Mouse (Mus musculus) midbrain, embryonic 14.5 days (tissue): ENCODE results near the gene Apol7e. TPM values are rescaled to one million over a fixed set of nuclear protein-coding genes. Genes with fewer than 3 reads are reported as not detected.

Experiments
- ATAC-seq: fragments of 200-750 bp; cut with Nextera tagmentation; 2 replicates; pipeline ENCODE4 v1.8.0; 2017; ENCODE audit warnings: moderate number of reproducible peaks, moderate library complexity; ENCODE audit not compliant: low FRiP score, low TSS enrichment
- DNase-seq: peaks from one replicate; pipeline ENCODE4 v3.0.0-alpha.2; 2015
- H3K27ac ChIP-seq: fragments of 300-500 bp; sonication (generic); replicated peaks from 2 replicates; pipeline ENCODE4 v1.5.1; 2014; ENCODE audit warnings: mild to moderate bottlenecking, low read depth, low read length, moderate library complexity
- H3K27me3 ChIP-seq: fragments of 300-500 bp; sonication (generic); 2 replicates; pipeline ENCODE4 v1.6.1; 2014; ENCODE audit warnings: low read length, control low read depth, mixed read lengths; ENCODE audit not compliant: control insufficient read depth, insufficient read depth
- H3K36me3 ChIP-seq: fragments of 300-500 bp; sonication (generic); 2 replicates; pipeline ENCODE4 v1.6.1; 2014; ENCODE audit warnings: low read length, control low read depth; ENCODE audit not compliant: control insufficient read depth, insufficient read depth
- H3K4me1 ChIP-seq: fragments of 300-500 bp; sonication (generic); 2 replicates; pipeline ENCODE4 v1.6.1; 2014; ENCODE audit warnings: mild to moderate bottlenecking, antibody characterized with exemption, low read length, control low read depth; ENCODE audit not compliant: control insufficient read depth, insufficient read depth
- H3K4me2 ChIP-seq: fragments of 300-500 bp; sonication (generic); 2 replicates; pipeline ENCODE4 v1.6.1; 2014; ENCODE audit warnings: mild to moderate bottlenecking, low read length, moderate library complexity
- H3K4me3 ChIP-seq: fragments of 300-500 bp; sonication (generic); replicated peaks from 2 replicates; pipeline ENCODE4 v1.5.1; 2014; ENCODE audit warnings: low read depth, low read length
- H3K9ac ChIP-seq: fragments of 300-500 bp; sonication (generic); replicated peaks from 2 replicates; pipeline ENCODE4 v1.6.1; 2014; ENCODE audit warnings: mild to moderate bottlenecking, low read length, moderate library complexity
- H3K9me3 ChIP-seq: fragments of 300-500 bp; sonication (generic); 2 replicates; pipeline ENCODE4 v1.6.1; 2016; ENCODE audit warnings: low read length, control low read depth, mixed read lengths; ENCODE audit not compliant: control insufficient read depth
- WGBS: fragments of 180-500 bp; shearing (Covaris S2); extraction: QIAGEN DNeasy Blood & Tissue Kit; methylation state at CpG from one replicate; pipeline ENCODE4 v1.1.7; 2014; 5-methylcytosine and 5-hydroxymethylcytosine counted together
- polyA plus RNA-seq: library from polyadenylated mRNA; unstranded; fragments of >200 nt; fragmentation: Nextera tagmentation; extraction: Ambion mirVana; gene quantifications from 2 replicates; pipeline ENCODE4 v1.2.1, GENCODE M21; 2014

The Apol7e gene
- polyA plus RNA-seq, 1 experiment from 2014 or later, result not detected

DNA sequence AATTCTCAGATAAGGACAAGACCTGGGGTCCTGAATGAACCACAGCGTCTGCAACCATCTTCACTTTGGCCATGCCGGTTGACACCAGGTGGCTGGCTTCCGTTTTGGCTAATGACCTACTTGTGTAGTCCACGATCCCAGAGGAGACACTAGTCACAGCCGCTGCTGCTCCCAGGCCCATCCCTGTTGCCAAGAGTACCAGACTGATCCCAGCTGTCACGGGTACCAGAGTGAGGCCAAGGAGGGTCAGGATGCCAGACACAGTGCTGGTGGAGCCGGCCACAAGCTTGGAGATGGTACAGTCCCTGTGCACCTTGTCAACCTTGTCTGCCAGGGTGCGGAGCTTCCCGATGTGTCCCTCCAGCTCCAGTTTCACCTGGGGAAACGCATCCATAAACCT, 51.1 kb downstream of the Apol7e start:
- Histone ChIP-seq H3K4me2 (no peak overlapping the region), H3K9ac (no peak overlapping the region), H3K4me1 (no peaks in the 10 kb centered on the region), H3K36me3 (no peaks in the 10 kb centered on the region), H3K27me3 (no peaks in the 10 kb centered on the region), H3K27ac (no peak overlapping the region), H3K9me3 (no peaks in the 10 kb centered on the region), H3K4me3 (no peak overlapping the region)
- 89% methylated on average over 10 of the region's 10 CpGs for WGBS
- ATAC-seq (no peak), DNase-seq (no peak)

- Histone ChIP-seq H3K4me3 (no peak overlapping the region), H3K27ac (no peak overlapping the region), H3K9ac (no peak overlapping the region), H3K4me1 (no peaks in the 10 kb centered on the region), H3K36me3 (no peaks in the 10 kb centered on the region), H3K27me3 (no peaks in the 10 kb centered on the region), H3K9me3 (no peaks in the 10 kb centered on the region), H3K4me2 (no peak overlapping the region)
- peak; percentile 40 for DNase-seq
- no peak for ATAC-seq
- WGBS, result 30% methylated on average over 1 of the region's 1 CpGs
Measured at GRCm38 (mm10) chr15:77750461-77750860, 51.8 kb downstream of the Apol7e start.

DNA sequence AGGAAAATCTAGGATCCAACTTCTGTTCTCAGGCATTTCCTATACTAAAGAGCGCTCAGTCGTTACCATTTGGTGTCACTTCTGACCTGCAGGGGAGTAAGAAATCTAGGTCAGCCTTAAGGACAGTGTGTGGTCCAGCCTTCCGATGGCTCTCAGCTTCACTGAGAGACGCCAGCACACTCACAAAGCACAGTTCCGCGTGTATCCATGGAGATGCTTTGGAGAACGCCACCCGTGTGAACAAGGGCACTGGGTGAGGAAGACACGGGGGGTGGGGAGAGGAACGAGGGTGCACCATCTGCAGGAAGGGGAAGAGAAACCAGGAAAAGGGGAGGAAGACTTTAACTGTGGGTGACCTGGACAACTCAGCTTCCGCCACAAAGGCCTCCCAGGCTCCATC, 53.8 kb downstream of the Apol7e start:
- DNase-seq (no peak), ATAC-seq (no peak)
- Histone ChIP-seq H3K4me3 (no peak overlapping the region), H3K4me1 (no peaks in the 10 kb centered on the region), H3K9me3 (no peaks in the 10 kb centered on the region), H3K27ac (no peak overlapping the region), H3K4me2 (no peak overlapping the region), H3K27me3 (no peaks in the 10 kb centered on the region), H3K36me3 (no peaks in the 10 kb centered on the region), H3K9ac (no peak overlapping the region)
- WGBS, result 52% methylated on average over 11 of the region's 11 CpGs

- H3K9me3 ChIP-seq, result no peaks in the 10 kb centered on the region
- no peak overlapping the region for H3K4me2 ChIP-seq
- H3K4me1 ChIP-seq, result no peaks in the 10 kb centered on the region
- H3K9ac ChIP-seq, result no peak overlapping the region
- no peak overlapping the region for H3K4me3 ChIP-seq
- no peaks in the 10 kb centered on the region for H3K27me3 ChIP-seq
- no peak overlapping the region for H3K27ac ChIP-seq
- no peak for ATAC-seq
- H3K36me3 ChIP-seq, result no peaks in the 10 kb centered on the region
- WGBS, result 75% methylated on average over 2 of the region's 2 CpGs
- DNase-seq, result no peak
Measured at GRCm38 (mm10) chr15:77755132-77755531, 56.5 kb downstream of the Apol7e start.

DNA sequence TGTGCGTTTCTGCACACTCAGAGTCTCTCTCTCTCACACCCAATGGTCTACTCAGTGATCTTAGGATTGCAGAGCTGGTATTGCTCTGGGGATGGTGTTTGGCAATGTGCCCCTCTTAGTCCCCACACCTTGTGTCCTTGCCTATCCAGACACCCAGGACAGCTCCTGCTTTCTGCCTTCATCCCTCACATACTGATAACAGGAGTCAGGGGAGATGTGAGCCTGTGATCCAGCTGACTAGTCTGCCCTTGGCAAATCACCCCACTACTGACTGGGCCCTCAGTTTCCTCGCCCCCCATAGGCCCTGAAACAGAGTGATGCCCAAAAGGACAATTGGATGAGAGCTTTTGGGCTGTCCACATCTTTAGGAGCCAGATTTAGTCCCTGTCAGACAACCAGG, 57.4 kb downstream of the Apol7e start:
- Histone ChIP-seq H3K36me3 (peaks cover 4% of the 10 kb centered on the region; the same call in 1 of the 2 replicates), H3K4me3 (no peak overlapping the region), H3K4me1 (no peaks in the 10 kb centered on the region), H3K4me2 (no peak overlapping the region), H3K9me3 (no peaks in the 10 kb centered on the region), H3K9ac (no peak overlapping the region), H3K27me3 (no peaks in the 10 kb centered on the region), H3K27ac (no peak overlapping the region)
- ATAC-seq (no peak), DNase-seq (no peak)
- 61% methylated on average over 2 of the region's 2 CpGs for WGBS

DNA sequence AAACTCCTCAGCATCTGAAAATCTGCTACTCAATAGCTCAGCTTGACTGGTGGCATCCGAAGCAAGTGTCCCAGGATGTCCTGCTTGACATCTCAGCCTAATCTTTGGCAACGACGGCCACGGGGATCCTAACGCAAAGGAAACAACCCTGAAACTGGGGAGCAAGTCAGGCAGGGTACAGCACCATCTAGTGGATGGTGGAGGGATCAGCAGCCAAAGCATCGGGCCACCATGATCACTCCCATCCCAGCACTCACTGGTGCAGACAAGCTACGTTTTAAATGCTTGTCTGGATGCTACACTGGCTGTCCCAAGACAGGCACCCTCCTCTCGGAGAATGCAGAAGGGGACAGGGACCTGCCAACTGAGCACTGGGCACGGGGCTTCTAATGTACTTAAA, 58.2 kb downstream of the Apol7e start, which contains the start of gene Apol8:
Gene Apol8 (minus strand): TSS at position 156 of the 400 bp plus-strand sequence.
- H3K36me3 ChIP-seq, result peaks cover 11% of the 10 kb centered on the region
- DNase-seq (peak; percentile 78), ATAC-seq (no peak)
- H3K4me1 ChIP-seq, result no peaks in the 10 kb centered on the region
- H3K4me3 ChIP-seq, result no peak within 1 kb of the TSS
- H3K4me2 ChIP-seq, result no peak within 1 kb of the TSS
- 5% methylated on average over 9 of the region's 9 CpGs for WGBS
- H3K9ac ChIP-seq, result no peak within 1 kb of the TSS
- H3K27me3 ChIP-seq, result no peaks in the 10 kb centered on the region
- H3K27ac ChIP-seq, result no peak within 1 kb of the TSS
- H3K9me3 ChIP-seq, result no peaks in the 10 kb centered on the region

- no peak for DNase-seq
- no peak overlapping the region for H3K27ac ChIP-seq
- H3K36me3 ChIP-seq, result peaks cover 19% of the 10 kb centered on the region
- H3K27me3 ChIP-seq, result no peaks in the 10 kb centered on the region
- no peak overlapping the region for H3K9ac ChIP-seq
- H3K4me3 ChIP-seq, result no peak overlapping the region
- no peaks in the 10 kb centered on the region for H3K4me1 ChIP-seq
- H3K9me3 ChIP-seq, result no peaks in the 10 kb centered on the region
- no peak for ATAC-seq
- H3K4me2 ChIP-seq, result no peak overlapping the region
- WGBS, result 88% methylated on average over 4 of the region's 4 CpGs
Measured at GRCm38 (mm10) chr15:77757586-77758226, 59.0 kb downstream of the Apol7e start.

DNA sequence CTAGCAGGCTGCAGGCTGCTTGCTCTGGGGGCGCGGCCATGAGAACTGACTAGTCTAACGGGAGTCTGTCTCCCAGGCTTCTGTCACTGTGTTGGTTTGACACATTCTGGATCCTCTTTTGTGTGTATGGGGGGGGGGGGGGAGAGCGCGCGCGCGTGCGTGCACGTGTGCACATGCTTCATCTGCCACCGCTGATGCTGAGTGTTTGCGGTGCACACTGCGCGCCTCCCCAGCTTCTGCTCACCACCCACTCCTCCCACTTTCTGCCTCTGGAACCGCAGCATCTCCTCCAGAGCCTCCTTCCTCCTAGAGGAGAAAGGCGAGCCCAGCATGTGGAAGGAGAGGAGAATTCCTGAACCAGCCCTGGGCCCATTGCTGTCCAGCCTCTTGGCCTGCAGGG, 61.4 kb downstream of the Apol7e start:
- WGBS, result 84% methylated on average over 10 of the region's 16 CpGs
- Histone ChIP-seq H3K9me3 (no peaks in the 10 kb centered on the region), H3K4me1 (no peaks in the 10 kb centered on the region), H3K9ac (no peak overlapping the region), H3K4me3 (no peak overlapping the region), H3K27me3 (no peaks in the 10 kb centered on the region), H3K4me2 (no peak overlapping the region), H3K27ac (no peak overlapping the region), H3K36me3 (peaks cover 43% of the 10 kb centered on the region)
- DNase-seq (no peak), ATAC-seq (no peak)

- no peak overlapping the region for H3K4me3 ChIP-seq
- no peaks in the 10 kb centered on the region for H3K4me1 ChIP-seq
- H3K27me3 ChIP-seq, result no peaks in the 10 kb centered on the region
- H3K4me2 ChIP-seq, result no peak overlapping the region
- DNase-seq (no peak), ATAC-seq (no peak)
- H3K9me3 ChIP-seq, result no peaks in the 10 kb centered on the region
- peaks cover 53% of the 10 kb centered on the region for H3K36me3 ChIP-seq
- H3K27ac ChIP-seq, result no peak overlapping the region
- no peak overlapping the region for H3K9ac ChIP-seq
- 98% methylated on average over 7 of the region's 7 CpGs for WGBS
Measured at GRCm38 (mm10) chr15:77761083-77761482, 62.4 kb downstream of the Apol7e start.
